Mouse (Mus musculus): ENCODE data around the gene Ift27.

Gene Ift27

GRCm38 (mm10) chr15:78172256-78172898, 1.5 kb downstream of the Ift27 start:
- no peak for DNase-seq (ENCODE audit: low spot score in 2 of 2)

- DNase-seq (ENCODE audit: low spot score in 2 of 2), result no peak
Observed at GRCm38 (mm10) chr15:78171651-78172050, 2.3 kb downstream of the Ift27 start.

- no peak for DNase-seq (ENCODE audit: low spot score in 2 of 2)
Observed at GRCm38 (mm10) chr15:78170708-78171107, 3.2 kb downstream of the Ift27 start.

GRCm38 (mm10) chr15:78169566-78169965, 4.3 kb downstream of the Ift27 start:
- DNase-seq (ENCODE audit: low spot score in 2 of 2), result no peak

GRCm38 (mm10) chr15:78165292-78165691, 8.6 kb downstream of the Ift27 start:
- DNase-seq (ENCODE audit: low spot score in 2 of 2), result no peak

GRCm38 (mm10) chr15:78164466-78164865, 9.4 kb downstream of the Ift27 start:
- DNase-seq (ENCODE audit: low spot score in 2 of 2), result no peak

- no peak for DNase-seq (ENCODE audit: low spot score in 2 of 2)
Observed at GRCm38 (mm10) chr15:78161946-78162345, 12.0 kb downstream of the Ift27 start.

- no peak for DNase-seq (ENCODE audit: low spot score in 2 of 2)
Observed at GRCm38 (mm10) chr15:78158335-78158734, 15.6 kb downstream of the Ift27 start.

GRCm38 (mm10) chr15:78157824-78158223, 16.1 kb downstream of the Ift27 start:
- no peak for DNase-seq (ENCODE audit: low spot score in 2 of 2)

- DNase-seq (ENCODE audit: low spot score in 2 of 2), result no peak
Observed at GRCm38 (mm10) chr15:78157330-78157729, 16.6 kb downstream of the Ift27 start.

- DNase-seq (ENCODE audit: low spot score in 2 of 2), result no peak
Observed at GRCm38 (mm10) chr15:78155421-78155820, 18.5 kb downstream of the Ift27 start.

- DNase-seq (ENCODE audit: low spot score in 2 of 2), result no peak
Observed at GRCm38 (mm10) chr15:78153045-78153775, 20.7 kb downstream of the Ift27 start.

- DNase-seq (ENCODE audit: low spot score in 2 of 2), result no peak
Observed at GRCm38 (mm10) chr15:78148565-78148964, 25.3 kb downstream of the Ift27 start.

- DNase-seq (ENCODE audit: low spot score in 2 of 2), result no peak
Observed at GRCm38 (mm10) chr15:78140226-78140625, 33.7 kb downstream of the Ift27 start.

- no peak for DNase-seq (ENCODE audit: low spot score in 2 of 2)
Observed at GRCm38 (mm10) chr15:78134606-78135005, 39.3 kb downstream of the Ift27 start.

GRCm38 (mm10) chr15:78133389-78133788, 40.5 kb downstream of the Ift27 start:
- no peak for DNase-seq (ENCODE audit: low spot score in 2 of 2)

- peak; percentile 96 to 99 for DNase-seq (ENCODE audit: low spot score in 2 of 2)
Observed at GRCm38 (mm10) chr15:78119704-78120103, 54.2 kb downstream of the Ift27 start, which contains the start of gene Cacng2. Cacng2 (minus strand) TSS chr15:78120028.

GRCm38 (mm10) chr15:78119248-78119647, 54.7 kb downstream of the Ift27 start:
- DNase-seq (ENCODE audit: low spot score in 2 of 2), result peak in 1 of 2 experiments; percentile 18

GRCm38 (mm10) chr15:78118275-78118995, 55.5 kb downstream of the Ift27 start:
- DNase-seq (ENCODE audit: low spot score in 2 of 2), result no peak

GRCm38 (mm10) chr15:78117731-78118130, 56.2 kb downstream of the Ift27 start:
- DNase-seq (ENCODE audit: low spot score in 2 of 2), result no peak

GRCm38 (mm10) chr15:78116936-78117335, 57.0 kb downstream of the Ift27 start:
- DNase-seq (ENCODE audit: low spot score in 2 of 2), result no peak

GRCm38 (mm10) chr15:78116244-78116643, 57.7 kb downstream of the Ift27 start:
- no peak for DNase-seq (ENCODE audit: low spot score in 2 of 2)

Data from urinary bladder, postnatal 4 days (tissue).